Mouse (Mus musculus) liver, postnatal 0 days (tissue): Measurements from ENCODE around the gene Nell1. TPM values are rescaled to one million over a fixed set of nuclear protein-coding genes. Genes with fewer than 3 reads are reported as not detected.

Experiments used
- ATAC-seq: fragments of 200-750 bp; cut with Nextera tagmentation; 2 replicates; pipeline ENCODE4 v1.8.0; 2017; ENCODE audit warnings: mild to moderate bottlenecking, moderate library complexity
- DNase-seq: peaks from one replicate; pipeline ENCODE4 v3.0.0-alpha.2; 2016
- H3K27ac ChIP-seq: fragments of 300-500 bp; sonication (generic); 2 replicates; pipeline ENCODE4 v1.5.1; 2014; ENCODE audit warnings: antibody characterized with exemption, moderate library complexity, mild to moderate bottlenecking, low read depth
- H3K27me3 ChIP-seq: fragments of 300-500 bp; sonication (generic); 2 replicates; pipeline ENCODE4 v1.6.1; 2014; ENCODE audit warnings: low read length, control low read depth, mixed read lengths; ENCODE audit not compliant: insufficient read depth
- H3K36me3 ChIP-seq: fragments of 300-500 bp; sonication (generic); replicated peaks from 2 replicates; pipeline ENCODE4 v1.6.1; 2014; ENCODE audit warnings: mild to moderate bottlenecking, control low read depth, low read length, moderate library complexity, mixed read lengths; ENCODE audit not compliant: insufficient read depth
- H3K4me1 ChIP-seq: fragments of 300-500 bp; sonication (generic); 2 replicates; pipeline ENCODE4 v1.6.1; 2014; ENCODE audit warnings: antibody characterized with exemption, mild to moderate bottlenecking, control low read depth; ENCODE audit not compliant: insufficient read depth
- H3K4me2 ChIP-seq: fragments of 300-500 bp; sonication (generic); 2 replicates; pipeline ENCODE4 v1.6.1; 2014; ENCODE audit warnings: low read depth, mild to moderate bottlenecking, low read length, moderate library complexity, mixed read lengths
- H3K4me3 ChIP-seq: fragments of 300-500 bp; sonication (generic); 2 replicates; pipeline ENCODE4 v1.5.1; 2014; ENCODE audit warnings: low read depth, low read length
- H3K9ac ChIP-seq: fragments of 300-500 bp; sonication (generic); replicated peaks from 2 replicates; pipeline ENCODE4 v1.6.1; 2014; ENCODE audit warnings: mild to moderate bottlenecking, moderate library complexity
- H3K9me3 ChIP-seq: fragments of 300-500 bp; sonication (generic); 2 replicates; pipeline ENCODE4 v1.6.1; 2016; ENCODE audit warnings: mild to moderate bottlenecking, control low read depth, low read length, mixed read lengths
- CTCF ChIP-seq: sonication (generic); IDR thresholded peaks from 2 replicates; pipeline ENCODE4 v1.5.1; 2016; ENCODE audit warnings: antibody characterized with exemption, low read depth
- EP300 ChIP-seq: IDR thresholded peaks from 2 replicates; pipeline ENCODE4 v1.6.1; 2016; ENCODE audit warnings: antibody characterized with exemption, low read depth, mild to moderate bottlenecking
- WGBS: fragments of 180-500 bp; shearing (Covaris S2); extraction: QIAGEN DNeasy Blood & Tissue Kit; methylation state at CpG from one replicate; pipeline ENCODE4 v1.1.7; 2014; ENCODE audit not compliant: insufficient replicate concordance; 5-methylcytosine and 5-hydroxymethylcytosine counted together
- polyA plus RNA-seq: library from polyadenylated mRNA; unstranded; fragments of >200 nt; fragmentation: Nextera tagmentation; extraction: Ambion mirVana; gene quantifications from 2 replicates; pipeline ENCODE4 v1.2.1, GENCODE M21; 2015

The Nell1 gene
- polyA plus RNA-seq, 1 experiment from 2014 or later, result not detected

GRCm38 (mm10) chr7:50470555-50470954, 495.9 kb downstream of the Nell1 start:
- H3K4me1 ChIP-seq, result no peaks in the 10 kb centered on the region
- DNase-seq, result no peak
- H3K9me3 ChIP-seq, result no peaks in the 10 kb centered on the region
- ATAC-seq, result no peak
- no peak overlapping the region for H3K4me2 ChIP-seq
- no peak overlapping the region for H3K27ac ChIP-seq
- H3K4me3 ChIP-seq, result no peak overlapping the region
- WGBS, result 77% methylated on average over 3 of the region's 3 CpGs
- no peak overlapping the region for H3K9ac ChIP-seq
- TF ChIP-seq CTCF (no peak), EP300 (no peak)
- no peaks in the 10 kb centered on the region for H3K27me3 ChIP-seq
- no peaks in the 10 kb centered on the region for H3K36me3 ChIP-seq

DNA sequence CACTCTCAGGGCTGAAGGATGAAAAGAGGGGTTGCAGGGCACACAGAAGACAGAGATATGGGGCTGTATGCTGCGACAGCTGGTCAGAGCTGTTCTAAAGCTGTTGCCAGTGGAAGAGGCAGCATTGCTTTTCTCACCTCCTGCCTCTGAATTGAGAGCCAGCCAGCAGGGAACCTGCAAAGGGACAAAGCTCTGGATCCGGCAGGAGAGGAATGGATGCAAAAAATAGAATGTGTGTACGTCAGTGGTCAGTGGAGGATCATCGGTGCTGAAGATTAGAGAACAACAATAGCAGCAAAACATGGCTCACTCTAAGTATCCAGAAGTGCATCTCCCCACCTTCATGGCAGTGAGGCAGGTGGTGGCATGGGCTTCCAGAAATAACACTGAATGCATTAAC, 507.3 kb downstream of the Nell1 start:
- H3K4me3 ChIP-seq, result no peak overlapping the region
- no peak overlapping the region for H3K9ac ChIP-seq
- no peak overlapping the region for H3K4me2 ChIP-seq
- DNase-seq (no peak), ATAC-seq (no peak)
- H3K27ac ChIP-seq, result no peak overlapping the region
- H3K9me3 ChIP-seq, result no peaks in the 10 kb centered on the region
- TF ChIP-seq EP300 (no peak), CTCF (no peak)
- no peaks in the 10 kb centered on the region for H3K4me1 ChIP-seq
- no peaks in the 10 kb centered on the region for H3K36me3 ChIP-seq
- 64% methylated on average over 4 of the region's 4 CpGs for WGBS
- H3K27me3 ChIP-seq, result no peaks in the 10 kb centered on the region

GRCm38 (mm10) chr7:50485304-50485703, 510.6 kb downstream of the Nell1 start:
- no peak for DNase-seq
- Histone ChIP-seq H3K27me3 (no peaks in the 10 kb centered on the region), H3K36me3 (no peaks in the 10 kb centered on the region), H3K27ac (no peak overlapping the region), H3K4me3 (no peak overlapping the region), H3K4me1 (no peaks in the 10 kb centered on the region), H3K9ac (no peak overlapping the region), H3K4me2 (no peak overlapping the region), H3K9me3 (no peaks in the 10 kb centered on the region)
- no peak for ATAC-seq
- WGBS, result 12% methylated on average over 1 of the region's 1 CpGs
- TF ChIP-seq EP300 (no peak), CTCF (peak; percentile 38)

- Histone ChIP-seq H3K4me2 (no peak overlapping the region), H3K27ac (no peak overlapping the region), H3K9ac (no peak overlapping the region), H3K27me3 (no peaks in the 10 kb centered on the region), H3K36me3 (no peaks in the 10 kb centered on the region), H3K4me1 (no peaks in the 10 kb centered on the region), H3K4me3 (no peak overlapping the region), H3K9me3 (no peaks in the 10 kb centered on the region)
- no peak for ATAC-seq
- WGBS, result 76% methylated on average over 4 of the region's 4 CpGs
- no peak for TF ChIP-seq CTCF
- DNase-seq, result no peak
These were observed 512.3 kb downstream of the Nell1 start for GRCm38 (mm10) chr7:50486884-50487420.

GRCm38 (mm10) chr7:50501562-50501961, 526.9 kb downstream of the Nell1 start:
- Histone ChIP-seq H3K9ac (no peak overlapping the region), H3K4me2 (no peak overlapping the region), H3K27ac (no peak overlapping the region), H3K4me1 (no peaks in the 10 kb centered on the region), H3K9me3 (no peaks in the 10 kb centered on the region), H3K4me3 (no peak overlapping the region), H3K27me3 (no peaks in the 10 kb centered on the region), H3K36me3 (no peaks in the 10 kb centered on the region)
- no peak for TF ChIP-seq EP300
- TF ChIP-seq CTCF, result no peak
- no peak for DNase-seq
- ATAC-seq, result no peak
- WGBS, result 63% methylated on average over 4 of the region's 4 CpGs

- Histone ChIP-seq H3K36me3 (no peaks in the 10 kb centered on the region), H3K9ac (no peak overlapping the region), H3K9me3 (no peaks in the 10 kb centered on the region), H3K27me3 (no peaks in the 10 kb centered on the region), H3K4me1 (no peaks in the 10 kb centered on the region), H3K27ac (no peak overlapping the region), H3K4me2 (no peak overlapping the region), H3K4me3 (no peak overlapping the region)
- TF ChIP-seq CTCF (no peak), EP300 (no peak)
- DNase-seq (no peak), ATAC-seq (no peak)
These were observed 532.4 kb downstream of the Nell1 start for GRCm38 (mm10) chr7:50507047-50507446.

GRCm38 (mm10) chr7:50514830-50515229, 540.2 kb downstream of the Nell1 start:
- WGBS, result 78% methylated on average over 3 of the region's 3 CpGs
- Histone ChIP-seq H3K9ac (no peak overlapping the region), H3K27ac (no peak overlapping the region), H3K4me3 (no peak overlapping the region), H3K36me3 (no peaks in the 10 kb centered on the region), H3K4me1 (no peaks in the 10 kb centered on the region), H3K27me3 (no peaks in the 10 kb centered on the region), H3K4me2 (no peak overlapping the region), H3K9me3 (no peaks in the 10 kb centered on the region)
- DNase-seq (no peak), ATAC-seq (no peak)
- no peak for TF ChIP-seq CTCF
- TF ChIP-seq EP300, result no peak
